27 mouse cellular contexts compared by ENCODE assay signal in the genomic region with DNA sequence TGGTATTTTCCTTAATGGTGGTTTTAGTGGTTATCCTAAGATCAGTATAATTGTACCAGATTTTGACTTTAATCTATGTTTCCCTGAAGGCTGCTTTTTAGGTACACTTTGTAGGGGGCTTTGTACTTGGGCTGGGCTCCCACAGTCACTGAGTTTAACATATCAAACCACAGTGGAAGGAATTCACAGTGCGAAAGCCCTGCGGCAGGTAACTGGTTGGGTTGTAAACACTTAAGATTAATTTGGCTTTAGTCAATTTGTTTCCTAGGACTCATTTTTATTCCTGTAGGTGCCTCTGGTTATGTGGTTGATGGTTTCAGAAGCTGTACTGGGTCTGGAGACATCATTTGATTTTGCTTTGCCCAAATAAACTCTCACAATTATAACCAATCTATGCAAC. TPM values are rescaled to one million over a fixed set of nuclear protein-coding genes. Genes with fewer than 3 reads are reported as not detected.
A peak's percentile ranks its signal among the peaks of the same experiment; 100 is the strongest.
DNase-seq lines count a peak whose midpoint lies in the region; ATAC-seq and TF ChIP-seq lines count a peak whose summit lies in the region.
"Had no signal": no experiment of that assay in that cellular context is flagged by ENCODE, and none has a peak within 500 bp of the region (broad histone marks: within the 10 kb centered on the region; RNA-seq: fewer than 3 reads in every experiment).

No protein-coding gene starts in this region.

- TF ChIP-seq CTCF in layer of hippocampus, adult 2 months (conservative IDR thresholded peaks at IDR 0.05), result no peak

- WGBS in embryonic facial prominence, embryonic 14.5 days, result 76% methylated on average over 2 of the region's 2 CpGs
- 88% methylated on average over 2 of the region's 2 CpGs for WGBS in embryonic facial prominence, embryonic 10.5 days

- H3K4me3 ChIP-seq in embryonic facial prominence, embryonic 14.5 days (ENCODE audit: low read depth, low read length), result no peak overlapping the region
- no peak overlapping the region for H3K4me3 ChIP-seq in embryonic facial prominence, embryonic 10.5 days
- H3K4me3 ChIP-seq in layer of hippocampus, adult 2 months, result no peak overlapping the region
- H3K4me3 ChIP-seq: embryonic facial prominence, embryonic 12.5 days; erythroblast, embryonic 14.5 days; forebrain, embryonic 12.5 days; forebrain, embryonic 15.5 days; heart, embryonic 12.5 days; heart, embryonic 15.5 days; hindbrain, embryonic 10.5 days; hindbrain, embryonic 13.5 days had no signal

- H3K27ac ChIP-seq in embryonic facial prominence, embryonic 14.5 days (replicated peaks; ENCODE audit: low read depth, low read length), result no peak overlapping the region
- no peak overlapping the region for H3K27ac ChIP-seq in embryonic facial prominence, embryonic 10.5 days (replicated peaks)
- H3K27ac ChIP-seq in layer of hippocampus, adult 2 months, result no peak overlapping the region
- H3K27ac ChIP-seq: embryonic facial prominence, embryonic 12.5 days; forebrain, embryonic 12.5 days; forebrain, embryonic 15.5 days; heart, embryonic 15.5 days; hindbrain, embryonic 10.5 days; hindbrain, embryonic 13.5 days had no signal

- no peaks in the 10 kb centered on the region for H3K27me3 ChIP-seq in embryonic facial prominence, embryonic 14.5 days (replicated peaks; ENCODE audit: control insufficient read depth, insufficient read depth, low read length)
- no peaks in the 10 kb centered on the region for H3K27me3 ChIP-seq in embryonic facial prominence, embryonic 10.5 days (replicated peaks; ENCODE audit: low read depth, poor library complexity, severe bottlenecking)
- H3K27me3 ChIP-seq: embryonic facial prominence, embryonic 12.5 days; forebrain, embryonic 12.5 days; forebrain, embryonic 15.5 days; heart, embryonic 12.5 days; heart, embryonic 15.5 days; hindbrain, embryonic 13.5 days had no signal

- DNase-seq in embryonic facial prominence, embryonic 14.5 days (ENCODE audit: low spot score), result peak; percentile 11
- DNase-seq in embryonic facial prominence, embryonic 10.5 days (ENCODE audit: low spot score), result no peak
- DNase-seq in kidney, adult 8-10 months, result peak; percentile 26 to 40
- no peak for DNase-seq in kidney, postnatal 4 days
- peak; percentile 45 for DNase-seq in kidney, postnatal 14 days
- no peak for DNase-seq in layer of hippocampus, adult 2 months (ENCODE audit: low spot score in 2 of 2)
- DNase-seq: adrenal gland, adult 8-10 months; adrenal gland, postnatal 25 days; cerebellum, adult 11-12 months; cerebellum, adult 8-10 months; cerebellum, postnatal 10 days; cerebellum, postnatal 36 days; gastrocnemius, postnatal 25 days; heart, adult 18-20 months; heart, postnatal 10 days; heart, postnatal 36 days had no signal

- no peak for ATAC-seq in embryonic facial prominence, embryonic 14.5 days (ENCODE audit: low read depth)
- ATAC-seq: activated CD4-positive, CD25-positive, alpha-beta regulatory T cell, adult 4 months; forebrain, embryonic 15.5 days; hindbrain, embryonic 16.5 days had no signal

- H3K4me2 ChIP-seq in embryonic facial prominence, embryonic 14.5 days (ENCODE audit: low read depth, low read length), result no peak overlapping the region
- H3K4me2 ChIP-seq: embryonic facial prominence, embryonic 12.5 days; forebrain, embryonic 12.5 days; forebrain, embryonic 15.5 days; heart, embryonic 12.5 days; heart, embryonic 15.5 days; hindbrain, embryonic 13.5 days had no signal

- H3K36me3 ChIP-seq in embryonic facial prominence, embryonic 14.5 days (ENCODE audit: control insufficient read depth, insufficient read depth, low read length), result no peaks in the 10 kb centered on the region
- H3K36me3 ChIP-seq in embryonic facial prominence, embryonic 10.5 days (replicated peaks), result no peaks in the 10 kb centered on the region
- H3K36me3 ChIP-seq: embryonic facial prominence, embryonic 12.5 days; forebrain, embryonic 12.5 days; forebrain, embryonic 15.5 days; heart, embryonic 12.5 days; heart, embryonic 15.5 days; hindbrain, embryonic 10.5 days; hindbrain, embryonic 13.5 days had no signal

- H3K9ac ChIP-seq in embryonic facial prominence, embryonic 14.5 days (ENCODE audit: low read depth, low read length), result no peak overlapping the region
- H3K9ac ChIP-seq: embryonic facial prominence, embryonic 12.5 days; forebrain, embryonic 12.5 days; forebrain, embryonic 15.5 days; heart, embryonic 12.5 days; heart, embryonic 15.5 days; hindbrain, embryonic 13.5 days had no signal

- H3K9me3 ChIP-seq in embryonic facial prominence, embryonic 14.5 days (ENCODE audit: control insufficient read depth, low read length), result no peaks in the 10 kb centered on the region
- no peaks in the 10 kb centered on the region for H3K9me3 ChIP-seq in embryonic facial prominence, embryonic 10.5 days
- H3K9me3 ChIP-seq: embryonic facial prominence, embryonic 12.5 days; forebrain, embryonic 12.5 days; forebrain, embryonic 15.5 days; heart, embryonic 12.5 days; heart, embryonic 15.5 days; hindbrain, embryonic 10.5 days; hindbrain, embryonic 13.5 days had no signal

- H3K4me1 ChIP-seq in embryonic facial prominence, embryonic 14.5 days (ENCODE audit: control insufficient read depth, insufficient read depth, low read length), result no peaks in the 10 kb centered on the region
- no peaks in the 10 kb centered on the region; the same call in 1 of the 2 replicates for H3K4me1 ChIP-seq in embryonic facial prominence, embryonic 10.5 days
- H3K4me1 ChIP-seq: embryonic facial prominence, embryonic 12.5 days; forebrain, embryonic 12.5 days; forebrain, embryonic 15.5 days; heart, embryonic 12.5 days; heart, embryonic 15.5 days; hindbrain, embryonic 10.5 days; hindbrain, embryonic 13.5 days had no signal

RNA-seq across cellular contexts. Expression of gene Abca13, which starts 24.4 kb away (rescaled TPM):
- 0.16 and 0.18 TPM in 2 replicates for polyA plus RNA-seq in embryonic facial prominence, embryonic 14.5 days (2014; fragmentation: Nextera tagmentation; extraction: Ambion mirVana)
- polyA plus RNA-seq in embryonic facial prominence, embryonic 10.5 days (2016; fragmentation: Nextera tagmentation; extraction: Ambion mirVana), result 0.04 and 0.05 TPM in 2 replicates
- total RNA-seq in layer of hippocampus, adult 2 months (2021), result under 1 TPM; 0.02 to 0.03 TPM
- total RNA-seq: gastrocnemius, adult 8-10 months; gastrocnemius, postnatal 25 days; heart, postnatal 10 days; heart, postnatal 36 days had no signal
- polyA plus RNA-seq: erythroblast, embryonic 14.5 days had no signal

RNA-seq across cellular contexts. Expression of gene Upp1, which starts 49.4 kb away (rescaled TPM):
- 6.7 and 8.5 TPM in 2 replicates for polyA plus RNA-seq in embryonic facial prominence, embryonic 14.5 days (2014; fragmentation: Nextera tagmentation; extraction: Ambion mirVana)
- 3.7 and 8.6 TPM in 2 replicates for polyA plus RNA-seq in embryonic facial prominence, embryonic 10.5 days (2016; fragmentation: Nextera tagmentation; extraction: Ambion mirVana)
- total RNA-seq in layer of hippocampus, adult 2 months (2021), result 1 to 10 TPM; 4.7 to 5.4 TPM
- polyA plus RNA-seq: erythroblast, embryonic 14.5 days had no signal

Comparison
In these comparisons a context has a peak if more than half of its experiments do, and no peak if none do; other contexts are left out.
1. DNase-seq: peak in embryonic facial prominence, embryonic 14.5 days (single experiment), kidney, adult 8-10 months (2 of 2) and kidney, postnatal 14 days (single experiment); none in embryonic facial prominence, embryonic 10.5 days (single experiment), kidney, postnatal 4 days (0 of 2) and layer of hippocampus, adult 2 months (0 of 2).